Comparison of ENCODE assay signal across 19 mouse cellular contexts in the genomic region with DNA sequence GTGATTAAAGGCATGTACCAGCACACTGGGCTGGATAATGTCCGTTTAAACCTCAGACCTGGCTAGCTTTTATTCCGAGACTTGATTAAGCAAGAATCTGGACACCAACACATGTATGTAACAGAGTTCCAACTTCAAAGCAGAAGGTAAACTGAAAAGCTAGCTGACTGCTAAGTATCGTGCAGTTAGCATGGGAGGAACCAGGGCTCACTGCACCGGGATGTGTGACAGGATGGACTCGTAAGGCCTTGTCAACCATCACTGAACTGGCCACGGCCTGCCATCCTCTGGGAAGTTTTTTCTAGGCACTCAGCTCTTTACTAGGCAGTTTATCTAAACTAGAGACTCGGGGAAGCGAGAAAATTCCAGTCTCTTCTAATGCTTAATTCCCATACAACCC.
"Had no signal": no experiment of that assay in that cellular context is flagged by ENCODE, and none has a peak within 500 bp of the region (broad histone marks: within the 10 kb centered on the region; RNA-seq: fewer than 3 reads in every experiment).

No protein-coding gene starts in this region.

- H3K4me3 ChIP-seq: intestine, embryonic 15.5 days; layer of hippocampus, adult 2 months; left cerebral cortex, adult 2 months; liver, embryonic 13.5 days; midbrain, embryonic 13.5 days; myocyte; neural tube, embryonic 13.5 days had no signal

- H3K4me2 ChIP-seq: intestine, embryonic 15.5 days; liver, embryonic 13.5 days; midbrain, embryonic 13.5 days; neural tube, embryonic 13.5 days had no signal

- H3K4me1 ChIP-seq: intestine, embryonic 15.5 days; liver, embryonic 13.5 days; midbrain, embryonic 13.5 days; neural tube, embryonic 13.5 days had no signal

- H3K9me3 ChIP-seq: intestine, embryonic 15.5 days; liver, embryonic 13.5 days; midbrain, embryonic 13.5 days; neural tube, embryonic 13.5 days had no signal

- DNase-seq: kidney, adult 11 months; kidney, adult 8-10 months; kidney, postnatal 25 days; layer of hippocampus, adult 9-11 months; layer of hippocampus, postnatal 36 days; liver, embryonic 13.5 days; lung, adult 2 months; lung, postnatal 14 days; lung, postnatal 4 days had no signal

- ATAC-seq: hindbrain, embryonic 16.5 days; intestine, embryonic 15.5 days; midbrain, embryonic 13.5 days; midbrain, embryonic 16.5 days had no signal

- H3K27ac ChIP-seq: intestine, embryonic 15.5 days; kidney, postnatal 0 days; layer of hippocampus, adult 2 months; left cerebral cortex, adult 2 months; liver, embryonic 13.5 days; midbrain, embryonic 13.5 days; neural tube, embryonic 13.5 days; stomach, postnatal 0 days had no signal

- H3K27me3 ChIP-seq: intestine, embryonic 15.5 days; liver, embryonic 13.5 days; midbrain, embryonic 13.5 days; neural tube, embryonic 13.5 days had no signal

- H3K9ac ChIP-seq: intestine, embryonic 15.5 days; liver, embryonic 13.5 days; midbrain, embryonic 13.5 days; neural tube, embryonic 13.5 days had no signal
